Mouse (Mus musculus): ENCODE results near the gene Tmem229b.

- TF ChIP-seq CTCF (IDR thresholded peaks at IDR 0.05; ENCODE audit: low read depth, low read length) (no peak), POLR2A (IDR thresholded peaks at IDR 0.05; ENCODE audit: borderline replicate concordance, low read depth, low read length) (no peak)
These were observed 1.4 kb downstream of the Tmem229b start for GRCm38 (mm10) chr12:79006076-79006475.

Measured in bone marrow macrophage, adult 2 months (primary cell).